In the genomic region with DNA sequence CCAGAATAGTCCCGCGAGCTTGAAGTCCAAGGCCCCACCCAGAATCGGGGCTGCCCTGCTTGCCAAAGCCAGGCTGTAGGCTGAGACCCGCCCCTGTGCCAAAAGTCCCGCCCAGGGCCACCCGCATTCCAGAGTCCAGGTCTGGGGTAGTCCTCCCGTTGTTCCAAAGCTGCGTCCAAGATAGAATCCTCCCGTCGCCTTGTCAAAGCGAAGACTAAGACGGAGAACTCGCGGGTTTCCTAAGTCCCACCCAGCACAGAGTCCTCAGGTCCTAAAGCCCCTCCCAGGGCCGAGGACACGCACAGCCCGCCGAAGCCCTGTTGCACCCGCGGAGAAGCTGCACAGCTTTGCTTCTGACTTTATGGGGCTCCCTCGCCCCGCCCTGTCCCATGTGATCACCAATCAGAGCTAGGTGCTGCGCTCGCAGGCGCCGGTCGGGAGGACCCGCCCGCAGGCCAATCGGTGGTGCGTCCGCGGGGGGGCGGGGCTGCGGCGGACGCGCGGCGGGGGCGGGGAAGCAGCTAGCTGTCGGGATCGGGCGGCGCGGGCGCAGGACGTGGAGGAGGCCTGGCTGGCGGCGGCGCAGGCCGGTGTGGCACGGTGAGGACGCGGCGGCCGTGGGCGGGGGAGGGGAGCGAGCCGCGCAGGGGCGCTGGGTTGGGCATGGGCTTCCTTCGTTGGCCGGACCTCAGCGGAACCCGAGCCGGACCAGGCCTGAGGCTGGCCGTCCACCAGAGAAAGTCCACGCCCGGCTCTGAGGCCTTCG, we compare ENCODE assay signal across 7 mouse cellular contexts. TPM values are rescaled to one million over a fixed set of nuclear protein-coding genes. Genes with fewer than 3 reads are reported as not detected.
DNase-seq lines count a peak whose midpoint lies in the region; ATAC-seq lines count a peak whose summit lies in the region.

A gene (plus strand): TSS at position 495 of the 766 bp plus-strand sequence.

- H3K9ac ChIP-seq in embryonic facial prominence, embryonic 11.5 days (replicated peaks; ENCODE audit: low read length): peak within 1 kb of the TSS; percentile 77
- peak within 1 kb of the TSS; percentile 85 for H3K9ac ChIP-seq in midbrain, embryonic 13.5 days (replicated peaks)

- peak; percentile 99 for ATAC-seq in embryonic facial prominence, embryonic 11.5 days (replicated peaks; ENCODE audit: insufficient number of reproducible peaks, low FRiP score, low TSS enrichment, low read depth)
- ATAC-seq in granulocyte monocyte progenitor cell, adult 5-6 weeks (replicated peaks; ENCODE audit: poor library complexity, severe bottlenecking): peak; percentile 93
- peak; percentile 98 for ATAC-seq in midbrain, embryonic 13.5 days

- H3K4me2 ChIP-seq in embryonic facial prominence, embryonic 11.5 days (ENCODE audit: low read depth, low read length): peak within 1 kb of the TSS; percentile 83
- H3K4me2 ChIP-seq in midbrain, embryonic 13.5 days (replicated peaks): peak within 1 kb of the TSS; percentile 89

- H3K4me3 ChIP-seq in embryonic facial prominence, embryonic 11.5 days (ENCODE audit: low read depth, low read length): peak within 1 kb of the TSS; percentile 74
- H3K4me3 ChIP-seq in limb, embryonic 10.5 days: peak within 1 kb of the TSS; percentile 87
- peak within 1 kb of the TSS; percentile 71 for H3K4me3 ChIP-seq in midbrain, embryonic 13.5 days (replicated peaks)

- H3K4me1 ChIP-seq in embryonic facial prominence, embryonic 11.5 days (ENCODE audit: control insufficient read depth, insufficient read depth, low read length): peaks cover 3% of the 10 kb centered on the region
- peaks cover 24% of the 10 kb centered on the region for H3K4me1 ChIP-seq in limb, embryonic 10.5 days
- H3K4me1 ChIP-seq in midbrain, embryonic 13.5 days (replicated peaks): peaks cover 18% of the 10 kb centered on the region

- peak; percentile 98 for DNase-seq in adrenal gland, postnatal 14 days
- peak; percentile 95 for DNase-seq in embryonic facial prominence, embryonic 11.5 days (ENCODE audit: low spot score)
- DNase-seq in kidney, adult 11 months: peak; percentile 98
- DNase-seq in limb, embryonic 10.5 days (ENCODE audit: low spot score): peak; percentile 96
- DNase-seq in spleen, adult 12 weeks (ENCODE audit: low spot score): peak; percentile 88

- under 1% methylated on average over 67 of the region's 71 CpGs for WGBS in embryonic facial prominence, embryonic 11.5 days
- WGBS in limb, embryonic 10.5 days: under 1% methylated on average over 70 of the region's 71 CpGs
- WGBS in midbrain, embryonic 13.5 days: under 1% methylated on average over 58 of the region's 71 CpGs

- no peaks in the 10 kb centered on the region; the same call in 1 of the 2 replicates for H3K36me3 ChIP-seq in embryonic facial prominence, embryonic 11.5 days (replicated peaks; ENCODE audit: control insufficient read depth, insufficient read depth, low read depth, low read length)
- peaks cover 34% of the 10 kb centered on the region for H3K36me3 ChIP-seq in limb, embryonic 10.5 days
- peaks cover 17% of the 10 kb centered on the region for H3K36me3 ChIP-seq in midbrain, embryonic 13.5 days

- H3K27me3 ChIP-seq in embryonic facial prominence, embryonic 11.5 days (ENCODE audit: control insufficient read depth, insufficient read depth, low read length): no peaks in the 10 kb centered on the region
- H3K27me3 ChIP-seq in limb, embryonic 10.5 days (ENCODE audit: low read depth, poor library complexity, severe bottlenecking): no peaks in the 10 kb centered on the region
- no peaks in the 10 kb centered on the region for H3K27me3 ChIP-seq in midbrain, embryonic 13.5 days

- H3K27ac ChIP-seq in embryonic facial prominence, embryonic 11.5 days (replicated peaks; ENCODE audit: low read depth, low read length): peak within 1 kb of the TSS; percentile 28
- peak within 1 kb of the TSS; percentile 89 for H3K27ac ChIP-seq in limb, embryonic 10.5 days
- peak within 1 kb of the TSS; percentile 69 for H3K27ac ChIP-seq in midbrain, embryonic 13.5 days

- H3K9me3 ChIP-seq in embryonic facial prominence, embryonic 11.5 days (replicated peaks; ENCODE audit: control insufficient read depth, low read length): no peaks in the 10 kb centered on the region
- H3K9me3 ChIP-seq in limb, embryonic 10.5 days (replicated peaks): no peaks in the 10 kb centered on the region
- no peaks in the 10 kb centered on the region for H3K9me3 ChIP-seq in midbrain, embryonic 13.5 days

RNA-seq across cellular contexts. Expression of the gene that starts here (rescaled TPM):
- total RNA-seq in adrenal gland, postnatal 14 days (2021): 17.3 and 19.5 TPM in 2 replicates
- polyA plus RNA-seq in embryonic facial prominence, embryonic 11.5 days (2014; fragmentation: Nextera tagmentation; extraction: Ambion mirVana): 6.9 and 7.7 TPM in 2 replicates
- 0.56 and 2.3 TPM in 2 replicates for total RNA-seq in granulocyte monocyte progenitor cell, adult 5-6 weeks (2014; fragmentation: Nextera tagmentation)
- 0.82 and 1.3 TPM in 2 replicates for total RNA-seq in granulocyte monocyte progenitor cell, adult 5-6 weeks (2017)
- polyA plus RNA-seq in limb, embryonic 10.5 days (2016; fragmentation: Nextera tagmentation; extraction: Ambion mirVana): 7.9 and 8.4 TPM in 2 replicates
- 3.6 and 4.6 TPM in 2 replicates for polyA plus RNA-seq in midbrain, embryonic 13.5 days (2015; fragmentation: Nextera tagmentation; extraction: Ambion mirVana)

Comparison
In these comparisons a context has a peak if more than half of its experiments do, and no peak if none do; other contexts are left out.
1. Peak in every context shown above with its lines: DNase-seq, ATAC-seq, H3K4me3 ChIP-seq and H3K27ac ChIP-seq.
2. H3K27ac ChIP-seq: peak in every context shown above with its lines; median percentile 89 in limb, embryonic 10.5 days; 69 in midbrain, embryonic 13.5 days; 28 in embryonic facial prominence, embryonic 11.5 days.